Mouse (Mus musculus): ENCODE results near the gene Il1rl1. TPM values are rescaled to one million over a fixed set of nuclear protein-coding genes. Genes with fewer than 3 reads are reported as not detected.
A peak's percentile ranks its signal among the peaks of the same experiment; 100 is the strongest.

Gene Il1rl1
- polyA plus RNA-seq (2014; fragmentation: Nextera tagmentation; extraction: Ambion mirVana) = 0.04 and 0.11 TPM in 2 replicates

- DNase-seq (ENCODE audit: low spot score) = no peak
- no peaks in the 10 kb centered on the region for H3K4me1 ChIP-seq (replicated peaks; ENCODE audit: control insufficient read depth, insufficient read depth, low read length)
- WGBS = 84% methylated on average over 5 of the region's 5 CpGs
- H3K9ac ChIP-seq = no peak within 1 kb of the TSS
- ATAC-seq (ENCODE audit: low FRiP score) = no peak
- H3K27me3 ChIP-seq (ENCODE audit: control insufficient read depth, insufficient read depth, low read length) = no peaks in the 10 kb centered on the region
- H3K27ac ChIP-seq = no peak within 1 kb of the TSS
- H3K4me3 ChIP-seq (replicated peaks; ENCODE audit: low read length) = no peak within 1 kb of the TSS
- no peak within 1 kb of the TSS for H3K4me2 ChIP-seq (replicated peaks)
- H3K9me3 ChIP-seq (ENCODE audit: control insufficient read depth, low read length) = no peaks in the 10 kb centered on the region
- H3K36me3 ChIP-seq (replicated peaks; ENCODE audit: control insufficient read depth, insufficient read depth) = no peaks in the 10 kb centered on the region
These were observed at the start of gene Il1rl1 for GRCm38 (mm10) chr1:40428910-40429675. TSS of gene Il1rl1 (plus strand) at chr1:40429570.

DNA sequence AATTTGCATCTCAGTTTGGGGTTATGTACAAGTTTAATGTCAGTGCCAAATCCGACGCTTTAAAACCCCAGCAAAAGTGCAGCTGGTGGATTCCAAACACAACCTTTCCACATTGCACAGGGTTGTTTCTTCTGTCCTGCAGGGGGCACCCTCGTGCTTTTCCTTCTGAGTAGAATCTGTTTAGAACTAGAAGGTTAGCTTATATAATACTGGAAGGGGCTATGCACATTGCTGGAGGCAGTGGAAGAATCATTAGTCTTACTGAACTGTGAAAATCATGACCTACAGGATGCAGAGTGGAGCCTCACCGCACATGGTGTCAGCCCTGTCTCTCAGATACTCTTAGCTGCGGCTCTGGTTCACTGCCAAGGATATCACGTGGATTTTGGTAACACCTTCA is 49.3 kb upstream of the Il1rl1 start:
- no peaks in the 10 kb centered on the region for H3K4me1 ChIP-seq (replicated peaks; ENCODE audit: control insufficient read depth, insufficient read depth, low read length)
- no peak overlapping the region for H3K9ac ChIP-seq
- H3K36me3 ChIP-seq (replicated peaks; ENCODE audit: control insufficient read depth, insufficient read depth) = no peaks in the 10 kb centered on the region
- no peak overlapping the region for H3K4me3 ChIP-seq (replicated peaks; ENCODE audit: low read length)
- no peaks in the 10 kb centered on the region for H3K27me3 ChIP-seq (ENCODE audit: control insufficient read depth, insufficient read depth, low read length)
- H3K9me3 ChIP-seq (ENCODE audit: control insufficient read depth, low read length) = no peaks in the 10 kb centered on the region
- ATAC-seq (ENCODE audit: low FRiP score) = no peak
- 60% methylated on average over 6 of the region's 6 CpGs for WGBS
- H3K27ac ChIP-seq = no peak overlapping the region
- peak; percentile 50 for DNase-seq (ENCODE audit: low spot score)
- no peak overlapping the region for H3K4me2 ChIP-seq (replicated peaks)

GRCm38 (mm10) chr1:40380990-40381389 is 48.4 kb upstream of the Il1rl1 start:
- ATAC-seq (ENCODE audit: low FRiP score) = no peak
- WGBS = 88% methylated on average over 11 of the region's 11 CpGs

DNA sequence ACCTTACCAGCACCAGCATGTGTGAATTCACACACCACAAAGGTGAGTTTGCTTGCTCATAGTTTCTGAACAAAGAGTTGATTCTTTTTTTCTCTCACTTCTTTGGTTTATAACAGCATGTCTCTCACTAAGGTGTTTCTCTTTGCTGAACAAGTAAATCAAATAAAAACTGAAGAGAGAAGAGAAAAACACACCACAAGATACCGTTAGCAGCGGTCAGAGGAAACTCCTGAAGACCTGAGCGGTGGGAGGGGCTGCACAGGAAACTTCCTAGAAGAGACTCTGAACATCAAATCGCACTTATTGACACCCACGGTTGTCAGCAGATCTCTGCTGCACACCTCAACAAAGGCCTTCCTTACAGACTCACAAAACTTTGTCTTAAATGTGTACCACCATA is 46.5 kb upstream of the Il1rl1 start:
- H3K9me3 ChIP-seq (ENCODE audit: control insufficient read depth, low read length) = no peaks in the 10 kb centered on the region
- ATAC-seq (ENCODE audit: low FRiP score) (no peak), DNase-seq (ENCODE audit: low spot score) (no peak)
- no peak overlapping the region for H3K9ac ChIP-seq
- H3K36me3 ChIP-seq (replicated peaks; ENCODE audit: control insufficient read depth, insufficient read depth) = no peaks in the 10 kb centered on the region
- H3K4me2 ChIP-seq (replicated peaks) = no peak overlapping the region
- no peaks in the 10 kb centered on the region for H3K27me3 ChIP-seq (ENCODE audit: control insufficient read depth, insufficient read depth, low read length)
- 93% methylated on average over 5 of the region's 5 CpGs for WGBS
- H3K4me3 ChIP-seq (replicated peaks; ENCODE audit: low read length) = no peak overlapping the region
- H3K4me1 ChIP-seq (replicated peaks; ENCODE audit: control insufficient read depth, insufficient read depth, low read length) = no peaks in the 10 kb centered on the region
- no peak overlapping the region for H3K27ac ChIP-seq

More at GRCm38 (mm10) chr1:40380990-40381389, 48.4 kb upstream of the Il1rl1 start:
- Histone ChIP-seq H3K4me2 (replicated peaks) (no peak overlapping the region), H3K4me1 (replicated peaks; ENCODE audit: control insufficient read depth, insufficient read depth, low read length) (no peaks in the 10 kb centered on the region), H3K36me3 (replicated peaks; ENCODE audit: control insufficient read depth, insufficient read depth) (no peaks in the 10 kb centered on the region), H3K9me3 (ENCODE audit: control insufficient read depth, low read length) (no peaks in the 10 kb centered on the region), H3K9ac (no peak overlapping the region), H3K27ac (no peak overlapping the region), H3K4me3 (replicated peaks; ENCODE audit: low read length) (no peak overlapping the region), H3K27me3 (ENCODE audit: control insufficient read depth, insufficient read depth, low read length) (no peaks in the 10 kb centered on the region)
- DNase-seq (ENCODE audit: low spot score) = no peak

DNA sequence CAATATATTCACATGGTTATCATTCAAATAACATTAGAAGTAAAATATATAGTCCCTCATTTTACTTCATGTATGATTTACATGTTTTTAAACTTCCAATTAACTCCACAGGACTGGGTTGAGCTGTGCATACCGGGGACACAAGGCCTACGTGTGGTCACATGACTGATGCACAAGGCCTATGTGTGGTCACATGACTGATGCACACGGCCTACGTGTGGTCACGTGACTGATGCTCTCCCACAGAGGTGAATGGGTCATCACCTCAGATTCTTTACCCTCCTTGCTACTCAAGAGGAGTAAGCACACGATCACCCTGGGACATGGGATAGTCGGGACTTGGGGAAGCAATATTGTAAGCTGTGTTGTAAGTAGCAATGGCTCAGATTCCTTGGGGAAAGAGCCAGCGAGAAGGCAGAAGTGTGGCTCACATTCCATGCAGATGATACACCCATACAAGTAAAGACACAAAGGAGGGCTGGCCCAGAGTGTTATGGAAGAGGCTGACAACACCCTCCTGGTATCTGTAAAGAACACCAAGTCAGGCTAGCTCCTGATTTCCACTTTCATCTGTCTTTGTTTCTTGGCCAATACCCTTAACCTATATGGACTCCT is 44.3 kb upstream of the Il1rl1 start:
- H3K27me3 ChIP-seq (ENCODE audit: control insufficient read depth, insufficient read depth, low read length) = no peaks in the 10 kb centered on the region
- ATAC-seq (ENCODE audit: low FRiP score) = no peak
- 96% methylated on average over 8 of the region's 8 CpGs for WGBS

DNA sequence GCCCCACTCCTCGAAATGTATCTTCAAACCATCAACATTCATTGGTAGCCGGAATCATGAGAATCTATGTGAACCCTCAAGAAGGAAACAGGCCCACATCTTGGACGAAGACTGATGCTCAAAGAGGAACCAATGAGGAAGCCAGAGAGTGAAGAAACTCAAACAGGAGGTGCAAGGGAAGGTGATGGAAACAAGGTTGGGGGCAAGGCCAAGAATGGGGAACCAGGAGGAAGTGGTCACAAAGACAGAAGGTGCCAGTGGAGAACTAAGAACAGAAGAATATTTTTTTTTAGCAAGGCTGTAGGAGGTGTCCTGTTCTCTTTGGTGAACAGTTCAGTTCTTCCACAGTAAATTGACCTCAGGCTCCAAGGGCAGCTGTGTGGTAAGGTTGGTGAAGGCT is 38.0 kb upstream of the Il1rl1 start:
- Histone ChIP-seq H3K27me3 (ENCODE audit: control insufficient read depth, insufficient read depth, low read length) (no peaks in the 10 kb centered on the region), H3K4me1 (replicated peaks; ENCODE audit: control insufficient read depth, insufficient read depth, low read length) (no peaks in the 10 kb centered on the region), H3K9ac (no peak overlapping the region), H3K4me2 (replicated peaks) (no peak overlapping the region), H3K4me3 (replicated peaks; ENCODE audit: low read length) (no peak overlapping the region), H3K36me3 (replicated peaks; ENCODE audit: control insufficient read depth, insufficient read depth) (no peaks in the 10 kb centered on the region), H3K9me3 (ENCODE audit: control insufficient read depth, low read length) (no peaks in the 10 kb centered on the region), H3K27ac (no peak overlapping the region)
- WGBS = 84% methylated on average over 3 of the region's 3 CpGs
- no peak for ATAC-seq (ENCODE audit: low FRiP score)
- DNase-seq (ENCODE audit: low spot score) = no peak

More for the DNA sequence above, 44.3 kb upstream of the Il1rl1 start:
- Histone ChIP-seq H3K27ac (no peak overlapping the region), H3K36me3 (replicated peaks; ENCODE audit: control insufficient read depth, insufficient read depth) (no peaks in the 10 kb centered on the region), H3K9ac (no peak overlapping the region), H3K4me1 (replicated peaks; ENCODE audit: control insufficient read depth, insufficient read depth, low read length) (no peaks in the 10 kb centered on the region), H3K4me3 (replicated peaks; ENCODE audit: low read length) (no peak overlapping the region), H3K4me2 (replicated peaks) (no peak overlapping the region), H3K9me3 (ENCODE audit: control insufficient read depth, low read length) (no peaks in the 10 kb centered on the region)
- DNase-seq (ENCODE audit: low spot score) = no peak

GRCm38 (mm10) chr1:40392535-40392934 is 36.8 kb upstream of the Il1rl1 start:
- Histone ChIP-seq H3K4me1 (replicated peaks; ENCODE audit: control insufficient read depth, insufficient read depth, low read length) (no peaks in the 10 kb centered on the region), H3K9ac (no peak overlapping the region), H3K36me3 (replicated peaks; ENCODE audit: control insufficient read depth, insufficient read depth) (no peaks in the 10 kb centered on the region), H3K4me2 (replicated peaks) (no peak overlapping the region), H3K9me3 (ENCODE audit: control insufficient read depth, low read length) (no peaks in the 10 kb centered on the region), H3K27ac (no peak overlapping the region), H3K4me3 (replicated peaks; ENCODE audit: low read length) (no peak overlapping the region), H3K27me3 (ENCODE audit: control insufficient read depth, insufficient read depth, low read length) (no peaks in the 10 kb centered on the region)
- 84% methylated on average over 6 of the region's 6 CpGs for WGBS
- DNase-seq (ENCODE audit: low spot score) = no peak
- ATAC-seq (ENCODE audit: low FRiP score) = no peak

DNA sequence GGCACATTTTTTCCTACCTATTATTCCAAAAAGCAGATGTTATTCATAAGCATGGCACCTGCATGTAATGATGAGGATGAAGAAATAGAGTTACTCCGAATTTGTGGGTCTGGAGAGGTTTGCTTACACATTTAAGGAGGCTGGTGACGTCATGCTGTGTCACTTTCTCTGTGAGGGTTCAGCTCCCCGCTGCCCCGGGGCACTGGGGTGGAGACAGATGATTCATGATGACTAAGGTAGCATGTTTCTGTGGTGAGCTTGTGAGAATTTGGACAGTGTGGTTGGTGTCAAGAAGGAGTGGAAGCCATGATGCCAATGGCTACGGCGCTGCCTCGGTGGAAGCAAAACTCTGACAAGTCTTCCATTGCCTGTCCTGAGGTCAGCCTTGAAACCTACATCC is 36.2 kb upstream of the Il1rl1 start:
- no peaks in the 10 kb centered on the region for H3K36me3 ChIP-seq (replicated peaks; ENCODE audit: control insufficient read depth, insufficient read depth)
- no peaks in the 10 kb centered on the region for H3K9me3 ChIP-seq (ENCODE audit: control insufficient read depth, low read length)
- H3K4me2 ChIP-seq (replicated peaks) = no peak overlapping the region
- H3K4me3 ChIP-seq (replicated peaks; ENCODE audit: low read length) = no peak overlapping the region
- no peaks in the 10 kb centered on the region for H3K27me3 ChIP-seq (ENCODE audit: control insufficient read depth, insufficient read depth, low read length)
- H3K9ac ChIP-seq = no peak overlapping the region
- no peaks in the 10 kb centered on the region for H3K4me1 ChIP-seq (replicated peaks; ENCODE audit: control insufficient read depth, insufficient read depth, low read length)
- H3K27ac ChIP-seq = no peak overlapping the region
- WGBS = 88% methylated on average over 7 of the region's 7 CpGs
- ATAC-seq (ENCODE audit: low FRiP score) (no peak), DNase-seq (ENCODE audit: low spot score) (no peak)

DNA sequence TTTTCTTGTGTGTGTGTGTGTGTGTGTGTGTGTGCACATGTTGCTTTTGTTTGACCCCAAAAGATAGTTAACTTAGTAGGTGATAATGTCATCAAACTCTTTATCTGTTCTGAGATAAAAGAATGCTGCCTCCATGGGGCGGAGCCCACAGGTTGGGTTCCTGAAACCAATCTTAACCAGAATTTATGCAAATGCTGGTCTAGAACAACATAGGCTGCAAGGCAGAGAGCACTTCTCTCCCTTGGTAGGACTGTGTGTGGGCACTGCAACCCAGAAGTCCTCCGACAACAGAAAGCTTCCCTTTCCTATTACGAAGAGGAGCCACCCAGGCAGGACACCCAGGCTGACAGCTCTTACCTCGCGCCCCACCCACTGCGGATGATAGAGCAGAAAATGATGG is 29.7 kb upstream of the Il1rl1 start:
- H3K36me3 ChIP-seq (replicated peaks; ENCODE audit: control insufficient read depth, insufficient read depth) = no peaks in the 10 kb centered on the region
- no peak for DNase-seq (ENCODE audit: low spot score)
- no peak overlapping the region for H3K9ac ChIP-seq
- no peak overlapping the region for H3K4me2 ChIP-seq (replicated peaks)
- no peaks in the 10 kb centered on the region for H3K4me1 ChIP-seq (replicated peaks; ENCODE audit: control insufficient read depth, insufficient read depth, low read length)
- no peaks in the 10 kb centered on the region for H3K27me3 ChIP-seq (ENCODE audit: control insufficient read depth, insufficient read depth, low read length)
- WGBS = 94% methylated on average over 6 of the region's 6 CpGs
- H3K27ac ChIP-seq = no peak overlapping the region
- no peak for ATAC-seq (ENCODE audit: low FRiP score)
- H3K4me3 ChIP-seq (replicated peaks; ENCODE audit: low read length) = no peak overlapping the region
- H3K9me3 ChIP-seq (ENCODE audit: control insufficient read depth, low read length) = no peaks in the 10 kb centered on the region
